In genomic region chr12:73052651-73053591, GRCm38 (mm10) we compare ENCODE assay signal across 8 mouse cellular contexts. TPM values are rescaled to one million over a fixed set of nuclear protein-coding genes. Genes with fewer than 3 reads are reported as not detected.
DNase-seq lines count a peak whose midpoint lies in the region; ATAC-seq and TF ChIP-seq lines count a peak whose summit lies in the region.

No protein-coding gene starts in this region.

- no peak overlapping the region for H3K27ac ChIP-seq in heart, embryonic 13.5 days (replicated peaks)
- H3K27ac ChIP-seq in limb, embryonic 15.5 days, result peak overlapping the region; percentile 80
- no peak overlapping the region for H3K27ac ChIP-seq in stomach, postnatal 0 days (replicated peaks)

- TF ChIP-seq CTCF in Patski (IDR thresholded peaks at IDR 0.05), result no peak
- TF ChIP-seq CTCF in stomach, postnatal 0 days (IDR thresholded peaks at IDR 0.05; ENCODE audit: low read depth), result no peak

- H3K36me3 ChIP-seq in heart, embryonic 13.5 days, result no peaks in the 10 kb centered on the region
- no peaks in the 10 kb centered on the region for H3K36me3 ChIP-seq in limb, embryonic 15.5 days
- H3K36me3 ChIP-seq in stomach, postnatal 0 days (ENCODE audit: control insufficient read depth, insufficient read depth, low read length), result no peaks in the 10 kb centered on the region

- peaks cover 5% of the 10 kb centered on the region for H3K27me3 ChIP-seq in Patski
- peaks cover 92% of the 10 kb centered on the region for H3K27me3 ChIP-seq in heart, embryonic 13.5 days (replicated peaks)
- peaks cover 79% of the 10 kb centered on the region for H3K27me3 ChIP-seq in limb, embryonic 15.5 days
- peaks cover 19% of the 10 kb centered on the region; the same call in 1 of the 2 replicates for H3K27me3 ChIP-seq in stomach, postnatal 0 days (ENCODE audit: control insufficient read depth, insufficient read depth, low read length)

- CTCF ChIA-PET in Patski (lab: Charles Lee), result interaction anchor here (0.8 kb wide), 1 partner anchor 9 kb away, joined by 3 read pairs; no protein-coding TSS in a partner anchor

- WGBS in heart, embryonic 13.5 days, result 11% methylated on average over 34 of the region's 34 CpGs
- 12% methylated on average over 34 of the region's 34 CpGs for WGBS in limb, embryonic 15.5 days
- WGBS in stomach, postnatal 0 days, result 13% methylated on average over 34 of the region's 34 CpGs

- POLR2A ChIA-PET in Patski (lab: Charles Lee), result no interaction called here

- DNase-seq in gastrocnemius, adult 18-20 months (ENCODE audit: low spot score), result peak; percentile 66
- DNase-seq in gastrocnemius, postnatal 14 days, result no peak
- no peak for DNase-seq in Patski (ENCODE audit: low read depth, low spot score)
- DNase-seq in stomach, postnatal 0 days (ENCODE audit: low spot score), result peak; percentile 21
- DNase-seq in right cerebral cortex, postnatal 36 days (ENCODE audit: low spot score in 2 of 2), result no peak
- DNase-seq in Muller cell, postnatal 12 days (ENCODE audit: inconsistent ontology term), result no peak

- TF ChIP-seq EP300 in stomach, postnatal 0 days (optimal IDR thresholded peaks at IDR 0.05), result no peak

- peak overlapping the region; percentile 82 for H3K9ac ChIP-seq in heart, embryonic 13.5 days
- H3K9ac ChIP-seq in limb, embryonic 15.5 days, result no peak overlapping the region
- H3K9ac ChIP-seq in stomach, postnatal 0 days (ENCODE audit: low read length), result no peak overlapping the region

- in situ Hi-C loops in Patski (cut with MboI; ENCODE audit: low pct_unique_long_range_greater_than_20kb), result loop anchor here (10.0 kb wide), 1 partner anchor 152 kb away; no protein-coding TSS in a partner anchor

- ATAC-seq in Patski, result peak; percentile 13
- 0 out of 2 replicates have a peak, but pooled peaks have one; percentile 3 for ATAC-seq in heart, embryonic 13.5 days (ENCODE audit: extremely low read depth, insufficient number of reproducible peaks, low FRiP score, low TSS enrichment)
- peak; percentile 37 for ATAC-seq in limb, embryonic 15.5 days (ENCODE audit: insufficient number of reproducible peaks, low FRiP score, low TSS enrichment, low read depth)
- no peak; the same call in 1 of the 2 replicates for ATAC-seq in stomach, postnatal 0 days (ENCODE audit: low FRiP score, low TSS enrichment)

- peak overlapping the region; percentile 62 for H3K4me3 ChIP-seq in heart, embryonic 13.5 days
- H3K4me3 ChIP-seq in limb, embryonic 15.5 days, result peak overlapping the region; percentile 57
- peak overlapping the region; percentile 53 for H3K4me3 ChIP-seq in stomach, postnatal 0 days (ENCODE audit: low read depth, low read length)

- H3K9me3 ChIP-seq in heart, embryonic 13.5 days, result no peaks in the 10 kb centered on the region
- no peaks in the 10 kb centered on the region for H3K9me3 ChIP-seq in limb, embryonic 15.5 days
- H3K9me3 ChIP-seq in stomach, postnatal 0 days (ENCODE audit: control insufficient read depth, low read length), result no peaks in the 10 kb centered on the region

- intact Hi-C loops in gastrocnemius, postnatal 14 days (cut with DNase I; ENCODE audit: low total_unique reads), result loop anchor here (10.0 kb wide), 2 partner anchors 62 to 272 kb away; partner anchors contain the start of gene Six4

- peak overlapping the region; percentile 79 for H3K4me2 ChIP-seq in heart, embryonic 13.5 days
- H3K4me2 ChIP-seq in limb, embryonic 15.5 days, result peak overlapping the region; percentile 86
- H3K4me2 ChIP-seq in stomach, postnatal 0 days (replicated peaks; ENCODE audit: low read depth), result peak overlapping the region; percentile 80

- peaks cover 19% of the 10 kb centered on the region for H3K4me1 ChIP-seq in heart, embryonic 13.5 days
- peaks cover 30% of the 10 kb centered on the region for H3K4me1 ChIP-seq in limb, embryonic 15.5 days
- peaks cover 2% of the 10 kb centered on the region; the same call in 1 of the 2 replicates for H3K4me1 ChIP-seq in stomach, postnatal 0 days (replicated peaks; ENCODE audit: control insufficient read depth, insufficient read depth)

RNA-seq across cellular contexts. Expression of gene Six1, which starts 0.8 kb away (rescaled TPM):
- total RNA-seq in gastrocnemius, adult 18-20 months (2021), result 10 to 100 TPM; 68.5 to 72.6 TPM
- total RNA-seq in gastrocnemius, postnatal 14 days (2021), result 10 to 100 TPM; 43.5 to 46.4 TPM
- polyA plus RNA-seq in Patski (2021), result 19.9 TPM
- polyA plus RNA-seq in heart, embryonic 13.5 days (2015; fragmentation: Nextera tagmentation; extraction: Ambion mirVana), result 0.34 and 0.79 TPM in 2 replicates
- polyA plus RNA-seq in limb, embryonic 15.5 days (2015; fragmentation: Nextera tagmentation; extraction: Ambion mirVana), result 28.2 and 34.3 TPM in 2 replicates
- 0.02 and 0.10 TPM in 2 replicates for polyA plus RNA-seq in stomach, postnatal 0 days (2015; fragmentation: Nextera tagmentation; extraction: Ambion mirVana)

Comparison
In these comparisons a context has a peak if more than half of its experiments do, and no peak if none do; other contexts are left out.
1. DNase-seq: peak in gastrocnemius, adult 18-20 months (single experiment) and stomach, postnatal 0 days (single experiment); none in gastrocnemius, postnatal 14 days (single experiment), Patski (single experiment), right cerebral cortex, postnatal 36 days (0 of 2) and Muller cell, postnatal 12 days (single experiment).
2. RNA of gene Six1, which starts 0.8 kb away (polyA plus RNA-seq): 28.2 to 34.3 TPM in limb, embryonic 15.5 days and 19.9 TPM in Patski (single experiment); 0.34 to 0.79 TPM in heart, embryonic 13.5 days and 0.02 to 0.10 TPM in stomach, postnatal 0 days; every median in the first group is over 10 times any median in the second.
3. Peak in every context shown above with its lines, with median percentiles within 50 percentile points of each other: H3K4me2 ChIP-seq and H3K4me3 ChIP-seq.